Mouse (Mus musculus) urinary bladder, postnatal 14 days (tissue): ENCODE data around the gene Tpd52l1.

Experiments used
- DNase-seq: peaks from one replicate; pipeline ENCODE4 v3.0.0; 2021; ENCODE audit warnings: low spot score

Tpd52l1 gene

DNA sequence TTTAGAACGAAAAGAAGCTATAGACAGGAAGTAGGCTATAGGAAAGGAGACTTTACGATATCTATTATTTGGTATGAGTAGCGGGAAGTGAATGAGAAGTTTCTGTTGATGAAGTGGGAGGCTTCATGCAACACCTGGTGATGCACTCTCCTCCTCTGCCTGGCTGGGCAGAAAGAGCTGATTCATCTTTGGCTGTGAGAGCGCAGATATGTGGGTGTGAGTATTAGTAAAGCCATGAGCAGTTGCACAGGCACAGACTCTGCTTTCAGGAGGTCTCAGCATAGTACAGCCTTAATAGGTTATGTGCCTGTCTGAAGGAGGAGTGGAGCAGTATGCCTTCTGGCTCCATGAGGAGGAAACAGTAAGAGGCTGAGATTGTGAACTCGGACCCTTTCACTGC is 109.3 kb downstream of the Tpd52l1 start:
- DNase-seq = no peak

DNA sequence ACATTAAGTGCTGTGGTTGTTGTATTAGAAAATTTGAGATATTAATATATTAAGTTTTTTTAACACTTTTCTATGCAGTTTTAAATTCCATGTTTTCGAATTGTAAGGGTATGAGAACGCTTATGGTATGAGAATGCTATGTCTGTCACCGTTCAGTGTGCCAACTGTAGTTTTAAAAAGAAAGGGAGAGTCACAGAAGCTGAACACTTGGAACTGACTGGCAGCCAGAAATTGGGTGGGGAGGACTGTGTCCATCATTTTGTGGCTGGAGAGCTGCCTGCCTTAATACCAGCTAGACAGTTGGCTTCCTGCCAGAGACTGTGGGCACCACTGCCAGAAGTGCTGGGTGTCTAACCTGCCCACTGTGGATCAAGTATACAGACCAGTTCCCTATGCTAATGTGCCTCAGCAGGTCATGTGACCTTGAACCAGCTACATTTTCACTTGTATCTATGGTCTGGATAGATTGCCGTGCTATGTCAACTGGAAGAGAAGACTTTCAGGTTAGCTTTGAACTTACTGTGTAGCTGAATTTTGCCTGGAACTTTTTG is 114.5 kb downstream of the Tpd52l1 start:
- peak; percentile 24 for DNase-seq

DNA sequence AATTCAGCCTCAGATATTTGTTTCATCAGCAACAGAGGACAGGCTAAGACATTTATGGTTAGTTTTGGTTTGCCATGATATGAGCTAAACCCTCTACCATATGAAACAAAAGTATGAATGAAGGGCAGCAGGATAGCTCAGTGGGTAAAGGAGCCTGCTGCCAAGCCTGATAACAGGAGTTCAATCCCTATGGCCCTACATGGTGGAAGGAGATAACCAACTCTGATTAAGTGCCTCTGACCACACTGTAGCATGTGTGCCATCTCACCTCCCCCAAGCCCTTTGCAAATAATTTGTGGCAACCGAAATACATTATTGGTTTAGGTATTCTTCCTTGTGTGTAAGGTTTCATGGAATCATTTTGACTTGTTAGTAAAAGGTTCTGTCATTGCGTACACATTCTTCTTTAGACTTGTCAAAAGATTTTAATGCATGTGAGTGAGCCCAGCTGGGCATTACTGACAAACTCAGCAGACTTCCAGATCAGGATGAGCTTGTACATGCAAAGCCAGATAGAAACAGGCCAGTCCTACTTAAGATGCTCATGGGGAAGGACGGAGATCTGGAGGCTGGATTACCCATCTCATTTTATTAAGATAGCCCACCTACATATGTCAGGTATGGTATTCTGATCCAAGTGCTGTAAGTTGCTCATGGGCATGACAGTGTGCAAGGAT is 115.3 kb downstream of the Tpd52l1 start:
- no peak for DNase-seq

DNA sequence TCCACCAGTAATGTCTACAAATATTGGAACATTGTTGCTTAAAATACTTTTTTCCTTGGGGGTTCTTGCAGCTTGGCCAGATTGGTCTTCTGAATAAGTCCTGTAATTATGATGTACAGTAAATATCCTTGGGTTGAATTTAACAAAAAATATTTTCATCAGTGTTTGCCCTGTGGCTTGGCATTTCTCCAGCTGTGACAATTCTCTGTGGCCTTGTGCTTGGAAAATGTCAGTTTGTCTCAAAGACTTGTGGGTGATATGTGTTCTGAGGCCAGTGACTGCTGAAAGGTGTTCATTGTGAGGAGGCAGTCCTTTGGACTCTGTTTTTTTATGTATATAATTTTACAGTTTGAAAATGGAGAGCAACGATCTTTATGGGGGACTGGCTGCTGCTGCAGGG is 116.3 kb downstream of the Tpd52l1 start:
- DNase-seq = no peak

DNA sequence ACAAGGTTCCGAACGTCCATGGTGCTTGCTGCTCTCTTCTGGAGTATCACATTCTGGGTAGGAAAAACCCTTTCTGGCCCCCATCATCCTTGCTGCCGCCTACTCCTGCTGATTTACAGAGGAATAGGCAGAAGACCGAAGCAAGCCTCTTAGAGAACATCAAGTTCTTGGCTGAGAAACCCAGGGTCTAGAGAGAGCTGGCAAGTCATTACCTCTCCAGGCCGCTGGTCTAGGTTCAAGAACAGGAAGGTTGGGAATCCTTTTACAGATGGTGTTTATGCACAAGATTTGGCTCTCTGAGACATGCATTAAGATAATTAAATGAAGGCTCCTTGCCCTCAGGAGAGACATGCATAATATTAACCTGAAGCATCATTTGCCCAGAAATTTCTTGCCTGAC is 127.3 kb downstream of the Tpd52l1 start:
- DNase-seq = no peak

DNA sequence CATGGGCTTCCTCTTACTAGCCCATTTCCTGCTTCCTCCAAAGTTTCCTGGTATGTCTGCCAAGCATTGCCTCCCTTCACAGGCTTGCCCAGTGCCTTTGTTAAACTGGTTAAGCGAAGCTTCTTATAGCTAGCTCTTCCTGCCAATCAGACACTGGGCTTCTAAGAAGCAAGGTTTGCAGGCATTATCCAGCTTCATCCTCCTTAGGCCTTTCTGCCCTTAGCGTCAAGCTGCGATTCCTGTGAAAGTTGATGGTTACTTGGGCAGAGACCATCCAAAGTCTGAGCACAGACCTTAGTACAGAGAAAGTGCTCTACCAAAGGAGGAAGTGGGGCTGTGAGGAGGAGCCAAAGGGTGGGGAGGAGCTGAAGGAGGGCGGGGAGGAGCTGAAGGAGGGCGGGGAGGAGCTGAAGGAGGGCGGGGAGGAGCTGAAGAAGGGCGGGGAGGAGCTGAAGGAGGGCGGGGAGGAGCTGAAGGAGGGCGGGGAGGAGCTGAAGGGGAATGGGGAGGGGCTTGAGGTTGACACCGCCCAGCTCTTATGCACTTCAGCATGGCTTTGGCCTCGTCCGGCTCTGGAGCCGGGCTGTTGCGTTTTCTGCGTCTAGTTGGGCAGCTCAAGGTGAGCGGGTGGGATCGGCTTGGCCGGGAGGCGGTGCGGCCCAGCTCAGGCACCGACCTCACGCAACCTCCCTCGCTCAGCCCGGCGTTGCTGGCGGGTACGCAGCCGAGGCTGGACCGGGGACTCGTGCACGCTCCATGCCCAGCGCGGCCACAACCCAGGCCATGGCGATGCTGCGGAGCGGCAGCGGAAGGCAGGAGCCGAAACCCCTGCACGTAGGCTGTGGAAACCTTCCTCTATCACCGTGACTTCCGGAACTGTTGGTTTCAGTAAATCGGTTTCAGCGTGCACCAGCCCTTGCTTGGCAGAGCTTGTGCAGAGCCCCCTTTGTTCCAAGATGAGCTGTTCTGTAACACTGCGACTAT is 132.6 kb downstream of the Tpd52l1 start, which contains the start of gene Hddc2:
TSS of gene Hddc2 (plus strand) at position 519 of the 984 bp plus-strand sequence.
- peak; percentile 79 for DNase-seq

DNA sequence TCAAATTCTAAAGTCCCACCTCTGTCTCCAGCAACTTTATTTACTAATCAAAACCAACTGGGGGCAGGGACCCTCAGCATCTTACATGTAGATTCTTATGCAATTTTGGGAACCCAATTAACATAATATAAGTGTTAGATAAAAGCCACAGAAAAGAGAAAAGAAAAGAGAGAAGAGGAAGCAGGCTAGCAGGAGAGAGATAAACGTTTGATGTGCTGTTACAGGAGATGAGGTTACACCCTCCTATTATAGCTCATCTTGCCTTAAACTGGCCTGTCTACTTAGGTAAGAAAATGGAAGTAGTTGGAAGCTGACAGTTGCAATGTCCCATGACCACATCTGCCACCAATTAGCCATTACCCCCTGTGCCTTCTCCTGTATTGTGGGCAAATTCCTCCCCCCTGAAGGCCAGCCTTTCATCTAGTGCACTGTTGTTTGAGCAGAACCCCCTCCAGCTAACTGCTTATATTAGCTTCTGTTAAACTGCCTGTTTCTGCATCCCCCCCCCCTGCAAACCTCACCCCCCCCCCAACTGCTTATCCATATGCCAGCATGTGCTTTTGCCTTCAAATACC is 138.6 kb downstream of the Tpd52l1 start:
- DNase-seq = no peak

DNA sequence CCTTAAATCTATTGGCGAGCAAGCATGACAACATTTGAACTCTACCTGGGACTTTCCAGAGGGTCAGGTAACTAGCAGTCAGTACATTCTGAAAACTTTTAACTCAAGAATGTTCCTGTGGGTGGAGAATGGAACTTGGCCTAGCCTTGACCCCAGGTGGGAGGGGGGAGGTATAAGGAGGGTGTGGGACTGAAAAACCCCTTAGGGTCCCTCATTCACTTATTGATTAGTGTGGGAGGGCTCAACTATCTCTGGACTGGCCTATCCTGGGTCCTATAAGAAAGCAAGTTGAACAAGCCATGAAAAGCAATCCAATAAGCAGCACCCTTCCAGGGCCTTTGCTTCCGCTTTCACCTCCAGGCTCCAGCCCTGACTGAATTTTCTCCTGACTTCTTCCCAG is 142.3 kb downstream of the Tpd52l1 start:
- no peak for DNase-seq

DNA sequence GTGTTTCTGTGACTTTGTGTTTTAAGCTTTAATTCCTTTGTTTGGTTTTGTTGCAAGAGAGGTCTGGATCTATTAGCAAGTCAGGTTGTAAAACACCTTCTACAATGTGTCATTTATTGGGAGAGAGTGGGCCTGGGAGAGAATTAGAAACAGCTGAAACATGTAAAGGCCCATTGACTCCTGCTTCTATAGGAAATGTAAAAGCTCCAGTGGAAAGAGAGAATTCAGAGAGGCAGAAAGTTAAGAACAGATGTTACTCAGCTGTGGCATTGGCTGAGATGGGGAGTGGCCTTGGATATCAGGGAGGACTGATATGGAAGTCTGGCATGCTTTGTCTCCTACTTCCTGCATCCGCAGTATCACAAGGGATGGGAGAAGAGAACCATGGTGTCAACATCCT is 145.5 kb downstream of the Tpd52l1 start:
- DNase-seq = no peak

DNA sequence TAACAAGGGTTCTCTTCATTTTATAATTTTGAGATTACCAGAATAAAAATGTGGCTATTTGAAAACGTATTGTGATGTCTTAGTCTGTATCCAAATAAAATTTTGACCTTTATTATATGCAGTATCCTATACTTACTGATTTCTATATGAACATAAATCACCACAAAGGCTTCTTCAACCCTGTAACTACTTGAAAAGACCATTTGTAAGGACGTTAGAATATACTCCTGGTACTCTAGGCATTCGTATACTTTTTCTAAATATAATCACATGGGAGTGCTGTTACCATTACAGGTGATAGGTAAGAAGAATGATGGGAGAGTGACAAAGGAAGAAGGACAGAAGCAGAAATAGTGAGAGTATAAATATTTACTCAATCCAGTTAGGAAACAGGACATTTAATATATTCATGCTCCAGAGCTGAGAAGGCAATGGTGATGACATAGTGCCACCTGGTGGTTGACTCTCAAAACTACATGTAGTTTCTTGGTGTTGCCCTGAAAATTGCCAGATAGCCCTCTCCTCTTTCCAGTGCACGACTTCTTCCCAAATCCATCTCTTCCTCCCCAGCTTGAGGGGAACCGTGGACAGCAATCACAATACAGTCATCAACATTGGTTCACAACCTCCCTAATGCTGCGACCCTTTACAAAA is 146.7 kb downstream of the Tpd52l1 start:
- DNase-seq = peak; percentile 56

DNA sequence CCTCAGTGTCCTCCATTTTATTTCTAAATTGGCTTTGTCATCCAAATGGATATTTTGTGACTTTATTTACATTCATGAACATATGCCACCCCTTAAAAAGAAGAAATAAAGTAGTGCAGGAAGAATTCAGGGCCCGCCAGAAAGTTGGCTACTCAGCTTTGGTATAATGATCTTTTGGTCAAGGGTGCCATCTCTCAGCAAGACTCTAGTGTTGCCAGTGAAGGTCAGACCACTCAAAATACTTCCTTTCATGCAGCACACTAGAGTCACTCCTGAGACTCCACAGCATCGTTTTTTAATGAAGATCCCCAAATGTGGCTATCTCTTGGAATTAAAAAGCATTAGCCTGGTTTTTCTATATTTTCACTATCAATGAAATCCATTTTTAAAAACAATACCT is 147.5 kb downstream of the Tpd52l1 start:
- DNase-seq = no peak

DNA sequence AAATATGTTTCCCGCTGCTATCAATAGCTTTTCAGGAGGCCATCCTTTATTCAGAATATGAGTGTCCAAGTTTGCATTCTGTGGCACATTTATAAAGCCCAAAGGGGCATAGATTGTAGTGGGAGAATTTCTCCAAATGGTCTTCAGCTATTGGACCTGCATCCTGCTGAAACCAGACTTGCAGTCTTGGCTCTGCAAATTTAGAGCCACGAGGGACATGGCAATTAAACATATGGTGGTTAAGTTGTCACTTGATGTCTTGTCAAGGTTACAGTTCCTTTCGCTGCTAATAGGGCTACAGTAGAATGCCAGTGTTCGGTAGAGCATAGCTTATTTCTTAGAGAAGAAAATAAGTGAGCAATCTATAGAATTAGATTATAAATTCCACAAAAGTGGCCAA is 148.7 kb downstream of the Tpd52l1 start:
- DNase-seq = no peak

DNA sequence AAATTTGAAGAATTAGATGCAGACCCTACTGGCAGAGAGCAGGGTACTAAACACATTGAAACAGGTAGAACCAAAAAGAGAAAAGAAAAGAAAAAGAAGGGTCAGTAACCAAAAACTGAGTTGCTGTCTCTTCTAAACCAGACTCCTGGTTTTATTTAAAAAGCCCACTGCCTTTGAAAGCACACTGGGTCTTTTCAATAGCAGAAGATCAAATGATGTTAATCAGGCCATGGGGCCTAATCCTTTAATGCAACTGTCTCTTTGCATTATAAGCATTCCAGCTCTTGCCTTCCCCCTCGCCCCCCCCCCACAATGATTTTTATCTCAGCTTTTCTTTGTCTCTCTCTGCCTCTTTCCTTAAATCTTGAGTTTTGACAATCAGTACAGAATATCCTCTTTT is 149.3 kb downstream of the Tpd52l1 start:
- DNase-seq = no peak

DNA sequence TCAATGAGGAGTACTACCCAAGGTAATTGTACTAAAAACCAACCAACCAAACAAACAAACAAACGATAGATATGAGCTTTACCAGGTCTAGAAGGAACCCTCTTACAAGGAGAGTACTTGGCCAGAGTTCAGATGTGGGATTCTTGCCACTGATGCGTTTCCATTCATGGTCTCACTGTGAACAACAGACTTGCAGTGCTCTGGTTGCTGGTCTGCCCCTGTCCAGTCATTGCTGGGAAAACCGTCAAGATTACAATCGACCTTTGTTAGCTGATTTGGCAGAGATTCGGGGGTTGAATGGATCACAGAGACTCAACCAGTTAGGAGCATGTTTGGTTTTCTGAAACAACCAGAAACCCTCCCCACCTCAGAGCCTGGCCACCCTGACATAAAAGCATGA is 150.1 kb downstream of the Tpd52l1 start:
- DNase-seq = no peak

DNA sequence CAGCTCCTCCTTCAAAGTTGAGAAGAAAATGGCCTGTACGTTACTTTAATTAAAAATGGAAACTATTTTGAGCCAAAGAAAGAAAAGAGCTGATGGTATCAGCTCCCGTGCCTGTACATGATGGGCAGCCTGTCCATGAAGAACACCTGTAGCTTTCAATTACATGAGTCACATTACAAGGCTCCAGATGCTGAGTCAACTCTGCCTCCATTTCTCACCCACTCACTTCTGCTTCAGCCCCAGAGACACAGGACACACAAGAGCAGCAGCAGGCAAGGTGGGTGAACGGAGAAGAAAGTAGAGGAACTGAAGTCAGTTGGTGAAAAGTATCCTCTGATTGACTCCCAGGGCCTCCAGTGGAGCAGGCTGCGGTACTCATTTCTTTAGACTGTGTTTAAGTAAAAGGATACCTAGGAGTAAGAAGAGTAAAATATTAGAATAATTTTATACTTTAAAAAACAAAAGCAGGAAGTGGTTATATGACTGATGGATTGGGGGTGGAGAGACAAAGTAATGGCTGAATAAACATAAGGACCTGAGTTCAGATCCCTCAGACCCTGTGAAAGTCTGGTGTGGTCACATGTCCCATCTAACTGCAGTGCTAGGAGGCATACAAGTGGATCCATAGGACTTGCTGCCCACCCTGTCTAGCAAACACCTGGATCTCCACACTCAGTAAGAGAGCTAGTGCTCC is 156.9 kb downstream of the Tpd52l1 start:
- no peak for DNase-seq

DNA sequence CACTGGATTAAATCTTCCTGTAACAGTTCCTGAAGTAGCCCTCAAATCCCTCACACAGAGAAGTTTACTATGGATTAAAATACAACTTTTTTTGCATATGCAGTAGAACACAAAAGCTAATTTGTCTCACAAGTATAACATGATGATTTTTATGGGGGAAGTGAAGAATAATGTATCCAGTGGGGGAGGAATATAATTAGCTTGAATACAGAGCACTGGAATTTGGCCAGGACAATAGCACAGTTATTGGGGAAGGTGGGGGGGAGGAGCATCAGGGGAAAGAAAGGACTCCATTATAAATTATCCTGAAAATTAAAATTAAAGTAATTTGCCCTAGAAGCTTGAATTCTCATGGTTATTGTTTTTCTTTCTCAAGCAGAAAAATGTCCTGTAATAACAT is 158.0 kb downstream of the Tpd52l1 start:
- DNase-seq = no peak
